Mouse (Mus musculus): ENCODE measurements at regions not wholly inside any gene's neighbourhood (a gene's known extent, or its start where the extent isn't known, plus 50 kb on each side); places are given as distances from the start of the nearest gene placed in this dataset.

DNA sequence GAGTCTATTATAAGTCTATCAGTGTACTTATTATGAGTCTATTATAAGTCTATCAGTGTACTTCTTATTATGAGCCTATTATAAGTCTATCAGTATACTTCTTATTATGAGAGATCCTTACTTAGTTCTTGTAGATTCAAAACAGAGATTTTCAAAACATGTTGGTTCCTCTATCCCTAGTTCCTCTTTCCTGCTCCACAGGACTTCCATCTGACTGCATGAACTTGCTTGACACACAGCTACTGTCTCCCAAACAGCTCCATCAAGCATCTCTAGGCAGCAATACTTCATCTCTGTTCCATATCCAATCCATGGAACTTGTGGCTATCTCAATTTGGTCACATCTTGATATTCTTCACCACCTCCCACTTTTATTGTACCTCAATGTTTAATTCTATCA, 257.4 kb upstream of the Pfkp start:
- TF ChIP-seq CTCF (IDR thresholded peaks at IDR 0.05; ENCODE audit: low read depth) (no peak), EP300 (IDR thresholded peaks at IDR 0.05; ENCODE audit: low read depth) (no peak)
